Mouse (Mus musculus) cerebellum, postnatal 4 days (tissue): ENCODE data around the gene Gm45234.

Experiments used
- DNase-seq, 2 experiments: peaks; one replicate each; pipeline ENCODE4 v3.0.0; 2022; ENCODE audit warnings: low spot score in 2 of 2, mixed read lengths in 1 of 2

Gene Gm45234

DNA sequence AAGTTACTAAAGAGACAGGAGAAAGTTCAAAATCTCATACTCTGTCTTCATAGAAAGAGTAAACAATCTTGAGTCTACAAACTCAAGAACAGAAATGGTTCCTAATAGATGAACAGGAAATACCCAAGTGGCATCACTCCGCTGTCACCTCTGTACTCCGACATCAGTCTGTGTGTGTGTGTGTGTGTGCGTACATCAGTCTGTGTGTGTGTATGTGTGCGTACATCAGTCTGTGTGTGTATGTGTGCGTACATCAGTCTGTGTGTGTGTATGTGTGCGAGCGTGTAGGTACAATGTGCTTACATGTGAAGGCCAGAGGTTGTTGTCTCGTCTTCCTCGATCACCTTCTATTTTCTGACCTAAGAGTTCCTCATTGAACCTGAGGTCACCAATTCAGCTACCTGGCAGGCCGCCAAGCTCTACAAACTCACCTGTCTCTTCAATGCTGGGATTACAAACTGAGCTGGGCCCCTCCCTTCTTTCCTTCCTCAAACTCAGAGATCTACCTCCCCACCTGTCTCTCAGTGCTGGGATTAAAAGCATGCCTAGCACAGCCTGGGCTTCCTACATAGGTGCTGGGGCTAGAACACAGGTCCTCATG, 47.4 kb downstream of the Gm45234 start:
- no peak for DNase-seq

DNA sequence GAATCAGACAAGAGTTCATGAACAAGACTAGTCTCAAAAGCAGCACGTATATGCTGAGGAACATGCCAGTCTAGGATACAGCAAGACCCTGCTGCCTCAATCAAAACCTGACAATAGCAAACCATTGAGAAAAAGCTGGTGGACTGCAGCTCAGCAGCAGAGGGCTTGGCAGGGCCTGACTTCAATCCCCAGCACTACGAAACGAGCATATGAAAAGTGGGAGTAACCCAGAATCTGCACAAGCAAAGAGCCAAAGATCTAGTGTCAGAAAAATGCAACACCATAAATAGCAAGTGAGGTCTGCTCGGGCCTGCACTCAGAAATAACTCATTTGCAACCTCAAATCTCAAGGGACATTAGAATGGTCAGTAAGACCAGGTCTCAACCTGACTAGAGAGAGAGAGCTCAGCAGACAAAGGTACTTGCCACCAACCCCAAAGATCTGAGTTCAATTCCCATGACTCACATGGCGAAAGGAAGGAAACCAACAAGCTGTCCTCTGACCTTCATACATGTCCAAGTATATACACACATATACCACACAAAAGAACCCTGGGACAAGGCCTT, 49.7 kb downstream of the Gm45234 start:
- no peak for DNase-seq

GRCm38 (mm10) chr6:124704417-124704816, 51.4 kb downstream of the Gm45234 start:
- no peak for DNase-seq

DNA sequence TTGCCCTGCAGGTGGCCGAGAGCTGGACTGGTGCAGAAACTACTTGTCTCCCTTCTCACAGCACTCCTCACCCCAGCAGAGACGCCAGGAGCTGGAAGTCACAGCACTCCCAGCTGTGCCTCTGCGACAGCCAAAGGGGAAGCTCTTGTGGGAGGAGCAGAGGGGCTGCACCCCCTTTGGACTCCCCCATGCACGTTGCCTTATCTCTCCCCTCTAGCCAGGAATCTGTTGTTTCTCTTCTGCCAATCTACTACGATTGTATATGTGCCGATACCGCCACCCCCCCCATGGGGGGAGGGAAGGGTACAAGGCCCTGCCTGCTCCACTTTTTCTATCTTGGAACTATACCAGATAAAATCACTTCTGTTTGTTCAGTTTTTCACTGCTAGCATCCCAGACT, 52.0 kb downstream of the Gm45234 start:
- no peak for DNase-seq

DNA sequence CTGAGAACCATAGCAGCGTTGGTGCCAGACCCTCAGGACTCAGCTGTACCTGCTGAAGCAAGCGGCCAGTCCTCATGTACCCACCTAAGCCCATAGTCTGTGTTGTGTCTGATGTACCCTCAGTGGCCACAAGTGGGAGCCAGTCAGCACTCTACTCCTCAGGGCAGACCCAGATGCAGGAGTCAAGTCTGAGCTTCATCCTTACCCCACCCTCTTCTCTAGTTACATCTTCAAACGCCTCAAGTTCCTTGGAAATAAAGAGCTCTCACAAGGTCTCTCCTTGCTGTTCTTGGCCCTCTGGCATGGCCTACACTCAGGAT, 53.1 kb downstream of the Gm45234 start:
- DNase-seq: peak; percentile 53 to 78

DNA sequence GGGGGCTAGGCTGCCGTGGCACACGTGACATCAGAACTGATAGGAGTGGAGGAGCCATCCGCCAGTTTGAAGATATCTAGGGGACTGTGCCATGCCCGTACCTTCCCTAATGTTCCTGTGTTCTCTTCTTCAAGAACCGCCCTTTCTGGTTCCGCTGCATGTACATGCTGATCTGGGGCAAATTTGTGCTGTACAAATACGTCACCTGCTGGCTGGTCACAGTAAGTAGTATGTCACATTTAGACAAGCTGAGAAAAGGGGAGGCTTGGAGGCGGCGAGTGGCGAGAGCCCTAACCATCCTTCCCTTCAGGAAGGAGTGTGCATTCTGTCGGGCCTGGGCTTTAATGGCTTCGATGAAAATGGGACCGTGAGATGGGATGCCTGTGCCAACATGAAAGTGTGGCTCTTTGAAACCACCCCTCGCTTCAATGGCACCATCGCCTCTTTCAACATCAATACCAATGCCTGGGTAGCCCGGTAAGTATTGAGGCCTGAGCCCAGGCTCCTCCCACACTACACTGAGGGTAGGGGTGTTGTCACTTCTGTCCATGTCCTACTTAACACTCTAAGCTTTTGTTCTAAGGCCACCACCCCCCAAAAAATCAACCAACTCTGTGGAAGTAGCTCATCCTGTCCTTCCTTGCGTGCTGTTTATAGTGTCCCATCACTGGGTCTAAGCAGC, 53.6 kb downstream of the Gm45234 start:
- no peak for DNase-seq

GRCm38 (mm10) chr6:124701338-124701737, 54.5 kb downstream of the Gm45234 start:
- no peak for DNase-seq

DNA sequence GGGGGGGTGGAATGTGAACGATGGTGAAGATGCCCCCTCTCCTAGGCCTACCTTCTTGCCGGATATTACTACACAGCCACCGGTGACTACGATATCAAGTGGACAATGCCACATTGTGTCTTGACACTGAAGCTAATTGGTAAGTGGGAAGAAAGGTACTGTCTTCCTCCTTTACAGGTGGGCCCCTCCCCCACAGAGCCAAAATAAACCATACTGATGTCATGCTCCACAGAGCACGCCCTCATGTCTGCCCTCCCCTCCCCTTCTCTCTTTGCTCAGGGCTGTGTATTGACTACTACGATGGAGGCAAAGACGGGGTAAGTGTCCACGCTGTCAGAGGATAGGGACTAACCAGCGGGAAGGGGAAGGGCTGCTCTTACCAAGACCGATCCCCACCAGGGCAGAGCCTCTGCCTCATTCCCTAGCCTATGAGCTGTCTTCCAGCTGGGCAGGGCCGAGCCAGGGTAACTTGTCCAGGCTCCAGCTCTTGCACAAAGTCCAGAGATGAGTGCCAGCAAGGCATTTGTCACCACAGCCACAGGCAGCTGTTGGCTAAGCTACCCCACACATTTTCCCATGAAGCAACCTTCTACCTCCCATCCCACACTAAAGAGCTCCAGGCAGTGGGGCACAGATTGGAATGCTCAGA, 55.7 kb downstream of the Gm45234 start:
- DNase-seq: peak in 1 of 2 experiments; percentile 32

DNA sequence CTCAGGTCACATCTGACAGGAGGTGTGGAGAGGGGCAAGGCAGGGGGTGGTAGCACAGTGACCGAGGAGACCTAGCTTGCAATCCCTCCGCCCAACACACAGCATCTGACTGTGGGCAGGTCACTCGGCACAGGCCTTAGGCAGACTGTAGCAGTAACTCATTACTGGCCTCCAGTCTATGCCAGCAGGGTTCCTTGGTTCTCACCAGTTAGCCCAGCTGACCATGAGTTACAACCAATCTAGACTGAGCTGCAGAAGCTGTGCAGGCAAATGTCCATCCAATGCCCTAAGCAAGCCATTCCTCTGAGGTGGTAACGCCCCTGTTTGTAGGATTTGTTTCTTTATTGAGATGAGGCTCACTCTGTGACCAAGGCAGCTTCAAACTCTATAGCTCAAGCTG, 56.5 kb downstream of the Gm45234 start:
- DNase-seq: no peak

- DNase-seq: no peak
Observed at GRCm38 (mm10) chr6:124698751-124699150, 57.1 kb downstream of the Gm45234 start.

DNA sequence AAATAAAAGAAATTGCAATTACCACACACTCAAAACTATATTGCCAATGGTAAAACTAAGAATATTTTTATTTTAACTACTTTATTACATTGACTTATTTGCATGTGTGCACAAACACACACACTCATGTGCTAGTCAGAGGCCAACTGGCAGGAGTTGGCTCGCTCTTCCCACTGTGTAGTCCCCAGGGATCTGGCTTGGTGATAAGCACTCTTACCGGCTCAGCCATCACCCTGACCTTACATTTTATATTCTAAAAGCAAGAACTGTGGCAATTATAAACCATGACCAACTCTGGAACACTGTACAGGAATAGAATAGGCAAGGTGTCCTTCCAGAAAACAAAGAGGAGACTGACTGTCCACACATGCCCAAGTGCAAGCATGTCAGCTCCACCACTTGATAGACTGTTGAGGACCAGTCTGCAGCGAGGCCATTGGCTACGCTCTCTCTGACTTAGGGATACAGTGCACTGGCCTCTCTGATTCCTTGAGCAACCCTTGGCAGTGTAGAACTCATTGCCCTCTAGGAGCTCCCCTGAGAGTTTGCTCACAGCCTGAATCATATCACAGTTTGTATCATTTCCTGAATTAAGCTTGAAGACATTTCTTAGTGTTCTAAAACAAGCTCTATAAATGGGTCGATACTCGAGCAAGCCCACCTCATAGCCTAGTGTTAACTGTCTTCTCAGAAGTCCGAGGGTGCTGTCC, 59.2 kb downstream of the Gm45234 start:
- DNase-seq: no peak

GRCm38 (mm10) chr6:124694166-124694955, 61.5 kb downstream of the Gm45234 start:
- peak in 1 of 2 experiments; percentile 45 for DNase-seq

- no peak for DNase-seq
Observed at GRCm38 (mm10) chr6:124693243-124693981, 62.4 kb downstream of the Gm45234 start.

GRCm38 (mm10) chr6:124690517-124690916, 65.3 kb downstream of the Gm45234 start:
- DNase-seq: no peak
